Mouse (Mus musculus): Measurements from ENCODE around the gene Sstr4.
A peak's percentile ranks its signal among the peaks of the same experiment; 100 is the strongest.

Gene Sstr4

GRCm38 (mm10) chr2:148430941-148431340 lies 35.8 kb downstream of the Sstr4 start:
- DNase-seq (ENCODE audit: low read depth), result no peak

DNA sequence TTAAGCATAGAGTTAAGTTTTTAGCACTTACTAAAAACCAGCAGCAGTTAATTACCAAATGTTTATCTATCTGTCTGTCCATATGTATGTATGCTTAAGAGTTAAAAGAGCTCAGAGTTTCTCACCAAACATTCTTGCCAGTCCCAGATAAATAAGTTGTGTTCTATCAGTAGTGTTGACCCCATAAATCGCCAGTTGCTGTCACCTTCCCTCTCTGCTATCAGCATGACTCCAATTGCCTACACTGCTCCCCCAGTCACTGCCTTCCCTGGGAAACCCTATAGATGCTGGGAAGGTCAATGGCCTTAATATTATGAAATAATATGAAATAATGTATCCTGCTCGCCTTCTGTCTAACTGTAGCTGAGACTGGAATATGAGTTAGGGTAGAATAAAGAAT lies 37.2 kb downstream of the Sstr4 start:
- DNase-seq (ENCODE audit: low read depth), result no peak

GRCm38 (mm10) chr2:148436285-148436684 lies 41.1 kb downstream of the Sstr4 start:
- DNase-seq (ENCODE audit: low read depth), result no peak

DNA sequence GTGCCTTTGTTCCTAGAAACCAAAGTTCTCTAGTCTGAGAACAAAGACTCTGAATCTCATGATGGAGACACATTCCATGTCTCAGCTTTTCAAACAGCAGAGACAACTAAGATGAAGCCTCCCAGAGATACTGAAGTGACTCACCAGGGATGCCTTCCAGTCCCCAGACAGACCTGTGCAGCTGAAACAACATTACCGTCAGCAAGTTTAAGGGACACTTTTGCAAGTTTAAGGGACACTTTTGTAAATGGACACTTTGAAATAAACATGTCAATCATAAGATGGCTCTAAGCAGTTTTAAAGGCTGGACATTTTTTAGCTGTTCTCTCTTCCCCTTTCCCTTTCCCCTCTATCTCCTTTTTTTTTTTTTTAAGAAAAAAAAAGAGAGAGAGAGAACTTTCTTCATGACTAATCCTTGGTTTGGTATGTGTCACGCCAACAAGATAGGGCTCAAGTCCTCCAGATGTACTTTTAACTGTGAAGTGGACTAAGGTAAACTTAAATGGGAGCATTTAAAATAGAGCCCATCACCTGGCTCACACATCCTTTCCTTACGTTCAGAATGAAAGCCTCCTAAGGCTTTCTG lies 44.6 kb downstream of the Sstr4 start:
- DNase-seq (ENCODE audit: low read depth), result no peak

- DNase-seq (ENCODE audit: low read depth), result no peak
Measured at GRCm38 (mm10) chr2:148441421-148441820, 46.3 kb downstream of the Sstr4 start.

- DNase-seq (ENCODE audit: low read depth), result no peak
Measured at GRCm38 (mm10) chr2:148442172-148442571, 47.0 kb downstream of the Sstr4 start.

DNA sequence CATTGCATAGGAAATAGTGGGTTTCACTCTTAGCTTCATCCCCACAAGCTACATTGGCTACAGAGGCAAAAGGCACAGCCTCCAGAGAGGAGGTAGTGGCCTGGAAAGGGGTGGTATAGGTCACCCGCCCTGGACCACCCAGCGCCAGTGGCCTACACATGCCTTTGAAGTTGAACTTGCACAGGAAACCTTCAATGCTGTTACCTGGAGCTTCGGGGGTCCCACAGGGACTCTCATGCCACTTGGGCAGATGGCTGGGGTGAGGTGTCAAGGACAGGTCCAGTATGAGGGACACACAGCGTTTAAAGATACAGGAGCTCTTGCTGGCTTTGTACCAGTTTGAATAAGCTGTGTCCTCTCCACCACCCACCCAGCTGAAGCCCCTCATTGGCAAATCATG lies 47.6 kb downstream of the Sstr4 start:
- no peak for DNase-seq (ENCODE audit: low read depth)

- DNase-seq (ENCODE audit: low read depth), result peak; percentile 28
Measured at GRCm38 (mm10) chr2:148443249-148443958, 48.3 kb downstream of the Sstr4 start, which contains the start of gene Cd93. Gene Cd93, minus strand, starts transcription at chr2:148443563.

DNA sequence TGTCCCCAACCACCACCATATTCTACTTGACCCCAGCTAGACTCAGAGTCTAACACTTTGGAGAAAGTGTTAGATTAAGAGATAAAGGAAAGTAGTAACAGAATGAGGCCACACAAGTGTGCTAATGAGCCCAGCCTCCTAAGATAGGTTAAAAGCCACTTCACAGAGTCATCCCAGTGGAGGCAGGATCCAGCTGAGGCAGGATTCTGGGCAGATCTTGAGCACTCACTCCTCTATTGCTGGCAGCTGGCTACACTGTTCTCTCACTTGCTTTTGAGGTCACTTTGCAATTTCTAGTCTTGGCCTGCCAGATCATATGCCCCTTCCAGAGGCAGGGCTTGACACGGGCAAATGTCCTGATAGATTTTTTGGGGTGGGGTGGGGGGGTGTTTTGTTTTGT lies 49.3 kb downstream of the Sstr4 start:
- no peak for DNase-seq (ENCODE audit: low read depth)

GRCm38 (mm10) chr2:148445616-148446015 lies 50.5 kb downstream of the Sstr4 start:
- no peak for DNase-seq (ENCODE audit: low read depth)
